Mouse (Mus musculus): ENCODE measurements around the gene Psmc6.

Gene Psmc6

DNA sequence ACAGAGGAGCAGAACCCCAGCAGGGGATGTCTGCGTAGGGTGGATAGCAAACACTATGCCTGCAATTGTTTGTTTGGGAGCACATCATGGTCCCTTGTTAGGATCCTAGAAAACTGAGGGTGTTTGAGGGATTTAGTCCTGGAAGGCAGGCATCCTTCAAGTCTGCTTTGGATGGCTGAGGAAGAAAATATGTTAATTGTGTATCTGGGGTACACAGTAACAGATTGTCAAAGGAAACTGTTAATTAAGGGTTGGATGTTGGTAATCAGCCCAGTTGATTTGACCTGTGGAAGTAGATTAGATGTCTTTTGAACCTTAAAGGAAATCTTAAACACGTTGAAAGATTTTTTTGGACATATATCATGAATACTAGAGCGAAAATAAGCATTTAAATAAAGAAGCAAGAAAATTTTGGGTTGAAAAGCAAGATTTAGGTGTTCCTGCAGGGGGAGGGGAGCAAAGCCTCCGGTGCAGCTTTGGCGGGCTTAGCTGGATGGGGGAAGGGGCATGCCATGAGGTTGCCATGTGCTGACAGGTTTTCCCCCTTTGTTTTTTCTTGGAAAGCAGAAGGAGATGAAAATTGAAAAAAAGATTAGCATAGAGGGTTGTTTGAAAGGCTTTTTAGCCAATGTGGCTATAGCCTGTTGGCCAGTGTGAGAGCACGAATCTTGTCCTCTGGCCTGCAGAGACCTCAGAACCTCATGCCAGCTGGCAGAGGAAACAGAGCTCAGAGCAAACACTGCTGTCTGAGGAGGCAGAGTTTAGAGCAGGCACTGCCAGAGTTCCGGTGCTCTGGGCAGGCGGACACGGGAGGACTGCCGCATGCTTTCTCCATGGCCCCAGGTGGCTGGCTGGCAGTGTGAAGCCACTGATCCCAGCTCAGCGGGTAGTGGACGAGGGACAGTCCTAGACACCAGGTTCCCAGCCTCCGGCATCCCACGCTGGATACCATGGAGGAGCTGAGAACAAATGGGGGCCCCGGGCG lies 34.9 kb downstream of the Psmc6 start:
- DNase-seq, result no peak

DNA sequence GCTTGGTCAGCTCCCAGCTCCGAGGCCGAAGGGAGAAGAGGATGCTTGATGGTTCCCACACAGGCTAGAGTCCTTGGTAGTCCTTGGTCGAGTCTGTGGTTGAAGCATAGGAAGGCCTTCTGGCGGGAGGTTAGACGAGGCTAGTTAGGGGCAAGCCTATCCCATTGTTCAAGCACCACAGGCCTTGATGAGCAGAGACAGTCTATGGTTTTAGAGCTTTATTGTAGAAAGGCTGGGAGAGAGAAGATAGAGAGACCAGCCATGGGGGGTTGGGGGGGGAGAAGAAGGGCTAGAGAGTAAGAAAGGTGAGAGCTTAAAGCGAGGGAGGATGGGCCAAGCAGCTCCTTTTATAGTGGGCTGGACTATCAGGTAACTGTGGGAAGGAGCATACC lies 35.6 kb downstream of the Psmc6 start:
- DNase-seq, result no peak

DNA sequence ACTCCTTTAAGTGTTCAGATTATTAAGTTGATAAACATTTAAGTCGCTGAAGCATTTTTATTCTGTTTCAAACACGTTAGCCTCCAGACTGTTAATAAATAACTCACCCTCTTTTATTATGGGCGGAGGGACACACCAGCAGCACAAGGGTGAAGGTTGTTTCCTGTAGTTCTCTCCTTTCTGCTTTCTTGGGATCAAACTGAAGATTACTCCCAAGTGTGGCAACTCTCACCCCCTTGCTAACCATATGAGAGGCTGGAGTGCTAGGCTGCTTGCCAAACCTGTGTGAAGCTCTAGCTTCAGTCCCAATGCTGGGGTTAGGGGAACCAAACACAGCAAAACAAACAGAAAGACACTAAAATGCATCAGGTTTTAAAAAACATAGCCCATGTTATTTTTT lies 49.2 kb downstream of the Psmc6 start:
- DNase-seq, result no peak

DNA sequence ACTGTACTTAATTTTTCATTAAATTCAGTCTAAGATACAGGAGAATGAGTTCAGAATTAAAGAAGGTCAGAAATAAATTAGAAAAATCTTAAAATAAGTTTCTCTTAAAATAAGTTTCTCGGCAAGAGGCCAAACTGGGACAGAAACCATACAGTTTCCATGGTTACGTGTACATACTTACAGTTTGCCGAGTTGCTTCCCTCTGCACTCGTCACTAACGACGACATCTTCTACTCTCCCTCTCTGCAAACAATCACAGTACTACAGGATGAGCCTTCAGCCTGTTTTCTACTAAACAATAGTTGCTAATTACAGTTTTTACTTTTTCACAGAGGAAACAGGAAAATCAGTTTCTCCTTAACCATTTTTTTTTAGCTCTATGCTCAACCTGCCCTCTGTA lies 51.2 kb downstream of the Psmc6 start:
- DNase-seq, result no peak

DNA sequence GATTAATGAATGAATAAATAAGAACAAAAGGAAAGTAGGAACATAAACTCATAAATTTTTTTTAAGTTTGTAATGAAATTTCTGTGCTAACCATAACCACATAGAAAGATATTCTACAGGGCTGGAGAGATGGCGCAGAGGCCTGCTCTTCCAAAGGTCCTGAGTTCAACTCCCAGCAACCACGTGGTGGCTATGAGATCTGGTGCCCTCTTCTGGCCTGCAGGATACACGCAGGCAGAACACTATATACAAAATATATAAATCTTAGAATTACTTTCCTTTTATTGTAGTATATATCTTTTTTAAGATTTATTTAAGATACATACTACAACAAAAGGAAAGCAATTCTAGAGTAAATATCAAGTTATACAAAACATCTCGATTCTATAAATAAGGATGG lies 53.3 kb downstream of the Psmc6 start:
- no peak for DNase-seq

DNA sequence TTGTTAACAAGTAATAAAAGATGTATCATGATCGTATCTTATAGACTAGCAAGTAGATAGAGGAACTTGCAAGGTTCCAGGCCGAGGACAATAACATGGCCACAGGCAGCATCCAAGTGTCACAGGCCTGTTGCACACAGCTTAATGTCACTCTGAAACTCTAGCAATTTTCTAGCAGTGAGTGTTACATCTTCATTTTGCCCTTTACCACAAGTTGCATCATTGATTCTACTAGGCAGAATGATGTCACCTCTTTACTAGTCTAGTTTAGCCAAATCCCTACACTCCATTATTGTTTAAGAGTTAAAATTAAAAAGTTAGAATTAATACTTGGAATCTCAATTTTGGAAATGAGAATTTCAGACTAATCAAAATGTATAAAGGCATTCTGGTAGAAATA lies 56.0 kb downstream of the Psmc6 start:
- no peak for DNase-seq

DNA sequence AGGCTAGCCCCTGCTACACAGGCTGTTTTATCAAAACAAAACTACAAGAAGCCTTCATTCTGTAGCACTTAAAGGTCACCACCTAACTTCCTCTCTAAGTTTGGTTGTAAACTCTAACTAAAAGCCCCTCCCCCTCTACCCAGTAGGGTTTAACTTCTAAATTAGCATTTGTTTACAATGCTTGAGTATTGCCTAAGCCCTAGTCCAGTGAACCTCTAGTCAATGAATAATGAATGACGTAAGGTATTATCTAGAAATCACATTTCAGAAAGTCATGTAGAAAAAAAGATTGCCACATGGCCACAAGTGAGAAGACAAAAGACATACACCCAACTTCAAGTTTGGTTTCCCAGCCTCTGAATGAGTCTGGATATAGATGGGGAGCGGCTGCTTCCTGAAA lies 57.9 kb downstream of the Psmc6 start:
- DNase-seq, result no peak

DNA sequence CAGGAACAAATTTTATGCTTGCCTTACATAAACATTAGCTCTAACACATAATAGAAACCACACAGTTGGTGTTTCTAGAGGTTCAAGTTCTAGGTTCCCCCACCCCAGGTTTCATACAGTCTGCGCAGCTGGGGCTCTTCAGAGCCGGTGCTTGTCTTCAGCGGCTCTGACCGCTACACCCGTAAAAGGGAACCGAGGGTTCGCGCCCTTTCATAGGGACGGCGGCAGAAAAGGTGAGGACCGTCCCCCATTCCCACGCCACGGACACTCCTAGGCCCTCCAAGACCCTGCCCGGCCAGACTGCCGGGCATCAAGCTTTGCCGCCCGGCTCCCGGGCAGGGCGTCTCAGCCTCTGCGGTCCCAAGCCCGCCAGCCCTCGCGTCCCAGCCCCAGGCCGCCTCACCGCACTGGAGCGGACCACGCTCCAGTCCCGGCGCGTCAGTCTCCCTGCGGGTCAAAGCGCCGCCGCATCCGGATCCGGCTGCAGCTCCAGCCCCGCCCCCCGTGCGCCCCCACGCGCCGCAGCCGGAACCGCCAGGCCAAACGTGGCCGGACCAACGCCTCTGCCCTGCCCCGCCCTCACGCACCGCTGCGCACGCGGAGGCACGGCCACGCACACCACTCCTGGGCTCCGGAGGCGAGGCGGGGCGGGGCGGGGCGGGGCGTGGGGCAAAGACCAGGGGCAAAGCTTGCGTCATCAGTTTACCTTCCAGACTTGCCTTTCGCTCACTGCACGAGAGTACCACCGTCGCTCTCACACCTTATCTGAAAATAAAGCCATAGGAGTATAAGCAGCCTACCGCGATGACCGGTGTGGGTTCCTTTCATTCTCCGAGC lies 59.0 kb downstream of the Psmc6 start:
- DNase-seq, result peak; percentile 94

DNA sequence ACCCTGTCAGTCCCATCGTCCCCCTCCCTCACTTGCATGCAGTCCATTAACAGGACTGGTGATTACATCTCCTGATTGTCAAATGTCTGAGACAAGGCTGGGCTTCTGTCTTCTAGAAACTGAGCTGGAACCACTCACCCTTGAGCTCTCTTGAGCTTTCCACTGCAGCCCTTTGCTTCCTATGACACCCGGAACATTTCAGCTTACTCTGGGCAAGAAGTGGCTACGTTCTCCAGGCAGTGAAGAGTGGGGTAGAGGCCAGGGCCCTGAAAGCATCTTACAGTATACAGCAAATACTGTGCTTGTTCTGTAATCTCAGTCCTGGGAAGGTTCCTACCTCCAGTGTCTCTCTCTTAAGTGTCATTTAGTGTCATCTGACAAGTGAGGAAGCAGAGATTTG lies 59.6 kb downstream of the Psmc6 start:
- DNase-seq, result no peak

All from right cerebral cortex, adult 18-20 months (tissue).